Mouse (Mus musculus) cerebellum, adult 9-10 months (tissue): ENCODE measurements around the gene Prkag1.
"Not testable (repeated sequence)": the region's sequence is repeated elsewhere in the genome, so short reads cannot be mapped to it uniquely, and the experiment has no call there.

ENCODE experiments used
- DNase-seq: peaks from one replicate; pipeline ENCODE4 v3.0.0; 2022

The Prkag1 gene

DNA sequence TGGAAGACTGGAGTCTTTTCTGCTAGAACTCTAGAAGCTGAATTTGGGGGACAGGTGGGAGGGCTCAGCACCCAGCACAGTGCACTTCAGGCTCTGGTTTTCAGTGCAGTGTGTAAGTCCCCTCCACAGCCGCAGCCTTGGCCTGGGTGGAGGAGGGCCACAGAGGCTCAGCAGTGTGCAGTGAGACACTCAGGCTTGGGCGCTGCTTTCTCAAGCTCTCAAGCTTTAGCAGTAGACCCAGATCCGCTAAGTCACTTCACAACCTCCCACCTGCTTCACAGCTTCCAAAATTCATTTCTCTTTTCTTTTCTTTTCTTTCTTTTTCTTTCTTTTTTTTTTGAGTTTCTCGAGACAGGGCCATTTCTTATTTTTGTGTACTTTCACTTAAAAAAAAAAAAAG lies 10.4 kb downstream of the Prkag1 start:
- no peak for DNase-seq

DNA sequence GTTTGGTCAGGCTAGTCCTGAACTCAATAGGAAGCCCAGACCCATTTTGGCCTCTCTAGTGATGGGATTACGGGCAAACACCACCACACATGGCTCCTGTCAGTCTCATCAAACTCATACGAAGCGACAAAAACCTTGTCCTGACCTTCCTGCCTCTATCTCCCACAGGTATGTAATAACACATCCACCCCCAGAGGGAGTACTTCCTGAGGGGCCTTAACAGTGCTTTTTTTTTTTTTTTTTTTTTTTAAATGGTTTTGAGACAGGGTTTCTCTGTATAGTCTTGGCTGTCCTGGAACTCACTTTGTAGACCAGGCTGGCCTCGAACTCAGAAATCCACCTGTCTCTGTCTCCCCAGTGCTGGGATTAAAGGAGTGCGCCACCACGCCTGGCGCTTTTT lies 13.2 kb downstream of the Prkag1 start:
- DNase-seq = no peak

DNA sequence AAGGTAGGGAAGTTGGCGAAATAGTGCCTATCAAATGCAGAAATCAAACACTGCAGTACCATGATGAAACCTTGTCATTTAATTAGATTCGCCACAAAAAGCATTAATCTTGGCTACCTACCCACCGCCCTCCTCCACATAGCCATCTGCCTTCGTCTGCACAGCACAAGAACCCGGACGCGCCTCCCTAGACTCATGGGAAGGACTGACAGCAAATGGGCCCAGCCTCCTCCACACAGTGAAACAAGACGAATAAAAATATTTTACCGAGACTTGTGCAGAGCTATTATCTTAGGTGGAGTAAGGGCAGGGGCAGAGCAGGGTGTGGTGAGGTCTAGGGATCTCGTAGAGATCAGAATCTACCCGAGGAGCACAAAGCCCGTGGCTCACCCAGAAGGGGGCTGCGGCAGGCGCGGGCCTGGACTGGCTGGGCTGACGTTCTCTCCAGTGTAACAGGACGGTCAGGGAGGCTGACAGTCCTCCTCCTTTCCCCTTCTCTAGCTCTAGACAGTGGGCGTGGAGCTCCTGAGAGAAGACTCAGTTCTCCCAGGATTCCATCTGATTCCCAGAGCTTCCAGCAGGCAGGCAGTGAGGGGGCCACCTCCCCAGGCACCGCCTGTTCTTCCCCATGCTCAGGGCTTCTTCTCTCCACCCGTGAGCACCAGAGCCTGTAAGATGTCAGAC lies 18.4 kb downstream of the Prkag1 start:
- no peak for DNase-seq

DNA sequence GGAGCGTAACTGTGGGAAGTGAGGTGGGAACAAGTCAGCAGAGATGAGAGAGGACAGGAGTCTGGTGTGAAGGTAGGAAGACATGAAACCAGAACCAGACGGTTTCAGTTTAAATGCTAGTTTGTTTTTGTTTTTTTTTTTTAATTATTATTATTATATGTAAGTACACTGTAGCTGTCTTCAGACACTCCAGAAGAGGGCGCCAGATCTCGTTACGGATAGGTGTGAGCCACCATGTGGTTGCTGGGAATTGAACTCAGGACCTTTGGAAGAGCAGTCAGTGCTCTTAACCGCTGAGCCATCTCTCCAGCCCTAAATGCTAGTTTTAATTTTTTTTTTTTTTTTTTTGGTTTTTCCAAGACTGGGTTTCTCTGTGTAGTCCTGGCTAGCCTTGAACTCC lies 21.1 kb downstream of the Prkag1 start:
- DNase-seq = not testable (repeated sequence)

DNA sequence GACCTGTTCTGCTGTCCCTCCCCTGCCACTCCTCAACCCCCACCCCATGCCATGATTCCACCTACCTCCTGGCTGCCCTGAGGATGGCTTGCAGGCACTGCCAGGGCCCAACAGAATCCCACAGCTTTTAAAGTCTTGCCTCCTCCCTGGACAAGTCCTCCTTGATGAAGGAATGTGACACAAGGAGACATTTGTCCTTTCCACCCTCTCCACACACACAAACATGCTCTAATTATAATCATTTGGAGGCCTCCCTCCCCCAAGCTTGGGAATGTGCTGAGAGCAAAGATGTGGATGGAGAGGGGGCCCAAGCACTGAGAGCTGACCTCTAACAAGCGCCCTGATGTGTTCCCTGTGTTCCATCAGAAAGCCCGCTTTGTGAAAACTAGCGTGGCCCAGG lies 21.9 kb downstream of the Prkag1 start, which contains the start of gene Ddn:
Ddn (minus strand) TSS at position 101 of the 400 bp plus-strand sequence.
- no peak for DNase-seq

DNA sequence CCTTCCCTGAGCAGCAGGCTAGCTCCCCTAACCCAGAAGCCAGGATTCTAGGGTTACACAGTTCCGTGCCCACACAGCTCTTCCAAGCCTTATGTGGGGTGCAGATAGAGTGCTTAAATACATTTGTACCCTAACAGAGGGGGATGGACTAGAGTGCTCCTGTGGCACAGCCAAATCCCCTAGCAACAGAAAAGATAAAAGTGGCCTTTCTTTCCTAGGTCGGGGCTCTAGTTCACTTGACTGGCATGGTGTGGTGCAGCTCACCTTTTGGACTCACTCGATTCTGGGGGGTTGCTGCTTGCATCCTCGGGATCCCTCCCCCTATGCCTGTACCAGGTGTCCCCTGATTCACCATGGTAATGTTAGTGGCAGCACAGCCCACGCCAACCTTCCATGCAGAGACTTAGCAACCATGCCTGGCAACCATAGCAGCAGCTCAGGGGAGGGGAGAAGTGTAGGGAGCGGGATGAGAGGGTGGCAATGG lies 22.6 kb downstream of the Prkag1 start:
- no peak for DNase-seq

DNA sequence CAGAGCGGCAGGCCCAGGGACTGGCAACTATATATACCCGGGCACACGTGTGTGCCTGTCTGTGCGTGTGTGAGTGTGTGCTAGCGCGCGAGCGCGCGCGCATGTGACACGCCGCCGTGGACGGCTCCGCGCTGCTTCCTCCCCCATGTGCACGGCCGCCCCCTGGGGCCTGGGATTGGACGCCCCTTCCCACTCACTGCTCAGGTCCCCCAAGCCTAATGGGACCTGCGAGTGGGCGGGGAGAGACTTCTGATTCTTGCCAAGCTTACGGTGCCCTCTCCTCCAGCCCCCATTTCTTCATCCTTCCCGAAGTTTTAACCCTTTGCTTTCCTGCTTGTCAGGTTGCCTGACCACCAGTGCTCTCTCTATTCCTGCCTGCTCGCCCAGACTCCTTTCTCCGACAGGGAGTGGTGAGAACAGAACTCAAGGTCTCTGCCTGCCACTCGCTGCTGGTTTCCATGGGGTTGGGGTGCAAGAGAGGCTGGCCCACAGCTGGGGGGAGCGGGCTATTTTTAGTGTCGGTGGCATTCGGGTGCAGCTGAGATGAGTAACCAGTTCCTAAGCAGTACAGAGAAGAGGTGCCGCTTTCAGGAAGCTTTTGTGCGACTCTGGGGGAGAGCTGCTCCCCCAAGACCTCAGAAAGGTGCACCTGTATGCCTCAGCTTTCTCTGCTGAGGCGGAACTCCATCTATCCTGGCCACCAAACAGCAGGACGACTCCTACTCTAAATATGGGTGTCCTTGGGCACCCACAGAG lies 23.2 kb downstream of the Prkag1 start:
- no peak for DNase-seq

DNA sequence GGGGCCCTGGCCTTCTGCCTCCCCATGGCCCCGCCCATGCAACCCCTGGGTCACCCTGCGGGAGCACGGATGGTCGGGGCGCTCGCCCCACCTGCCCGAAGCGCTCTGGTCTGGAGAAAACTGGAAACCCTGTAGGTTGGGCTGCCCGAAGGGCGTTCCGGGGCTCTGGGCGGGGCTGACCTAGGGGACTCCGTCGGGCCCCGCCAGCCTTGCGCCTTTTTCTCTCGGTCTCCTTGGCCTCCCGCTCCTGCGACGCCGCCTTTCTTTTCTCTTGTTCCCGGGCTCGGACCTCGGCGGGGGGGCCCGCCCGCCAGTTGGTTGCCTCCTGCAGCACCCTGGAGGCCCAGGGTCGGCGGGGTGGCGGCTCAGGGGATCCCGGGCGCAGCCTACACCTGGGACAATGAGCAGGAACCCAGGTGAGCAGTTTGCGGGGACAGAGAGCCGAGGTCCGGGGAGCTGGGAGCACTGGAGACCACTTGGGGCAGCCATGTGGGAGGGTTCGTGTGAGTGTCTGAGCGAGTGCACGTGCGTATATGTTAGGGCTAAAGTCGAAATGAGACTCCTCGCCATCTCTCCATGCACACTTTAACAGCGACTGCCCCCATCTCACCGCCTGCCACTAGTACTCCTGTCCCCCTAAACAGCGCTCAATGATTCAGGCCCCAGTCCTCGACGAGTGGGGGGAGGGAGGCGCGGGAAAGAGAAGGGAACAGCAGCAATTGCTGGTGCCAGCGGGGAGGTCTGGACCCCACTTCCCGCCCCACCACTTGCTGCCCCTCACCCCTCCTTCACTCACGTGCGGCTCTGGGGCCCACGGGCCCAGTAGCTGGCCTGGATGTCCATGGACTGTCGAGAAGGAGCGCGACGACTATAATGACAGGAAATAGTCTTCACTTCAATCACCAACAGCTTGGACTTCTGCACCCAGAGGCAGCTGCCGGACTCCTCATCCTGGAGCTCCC lies 24.2 kb downstream of the Prkag1 start:
- no peak for DNase-seq

DNA sequence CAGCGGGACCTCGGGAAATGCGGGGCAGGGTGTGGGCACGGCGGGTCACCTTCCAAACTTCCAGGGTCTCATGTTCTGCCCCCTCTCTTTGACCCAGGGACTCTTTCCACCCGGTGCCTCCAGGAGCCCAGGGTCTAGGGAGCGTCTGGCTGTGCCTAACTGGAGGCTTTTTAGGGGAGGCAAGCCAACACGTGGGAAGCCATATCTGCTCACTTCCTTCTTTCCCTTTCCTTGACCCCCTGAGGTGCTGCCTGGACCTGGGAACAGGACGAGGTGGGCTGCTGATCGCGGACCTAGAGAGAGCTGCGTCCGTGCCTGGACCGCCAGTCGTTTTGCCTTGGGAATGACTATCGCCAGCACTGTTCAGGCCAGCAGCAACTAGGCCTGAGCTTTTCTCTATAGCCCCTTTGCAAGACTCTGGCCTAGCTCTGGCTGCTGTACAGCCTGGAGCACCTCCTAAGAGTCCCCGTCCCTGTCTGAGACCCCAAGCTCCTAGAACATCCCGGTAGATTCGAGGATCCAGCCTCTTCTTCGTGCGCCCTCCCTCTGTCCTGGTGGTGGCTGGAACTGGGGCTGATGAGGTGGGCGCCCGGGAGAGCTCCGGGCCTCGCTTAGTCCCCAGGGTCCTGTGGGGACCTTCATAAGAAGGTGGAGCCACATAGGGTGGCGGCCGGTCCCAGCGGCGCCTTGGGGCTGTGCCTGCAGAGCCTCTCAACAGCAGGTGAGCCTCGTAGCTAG lies 25.1 kb downstream of the Prkag1 start:
- DNase-seq = no peak

DNA sequence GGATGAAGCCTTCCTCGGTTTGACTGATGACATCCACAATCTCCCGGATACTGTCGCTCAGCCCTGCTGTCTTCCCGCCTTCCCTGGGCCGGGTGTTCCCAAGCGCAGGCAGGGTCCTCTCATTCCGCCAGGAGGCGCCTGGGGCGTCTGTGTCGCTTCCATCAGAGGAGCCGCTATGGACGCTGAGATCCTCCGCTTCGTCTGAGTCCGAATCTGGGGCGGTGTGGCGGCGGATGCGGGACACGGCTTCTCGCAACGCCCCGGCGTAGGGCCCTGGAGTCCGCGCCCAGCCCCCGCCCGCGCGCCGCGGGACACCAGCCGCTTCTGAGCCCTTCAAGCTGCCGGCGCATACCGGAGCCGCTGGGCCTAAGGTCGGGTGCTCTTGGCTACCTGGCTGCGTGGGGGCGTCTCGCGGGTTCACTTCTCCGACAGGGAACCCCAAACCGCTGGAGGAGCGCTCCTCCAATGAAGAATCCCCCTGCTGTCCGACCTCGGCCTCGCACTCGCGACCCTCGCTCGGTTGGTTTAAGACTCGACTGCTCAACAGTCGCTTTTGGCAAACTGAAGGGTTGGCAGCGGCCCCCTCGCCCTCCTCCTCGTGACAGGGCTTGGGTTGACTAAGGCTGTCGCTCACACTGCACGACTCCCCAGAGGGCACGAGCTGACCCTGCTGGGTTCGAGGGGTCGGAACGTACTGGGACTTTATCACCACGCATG lies 25.8 kb downstream of the Prkag1 start:
- peak; percentile 51 for DNase-seq

DNA sequence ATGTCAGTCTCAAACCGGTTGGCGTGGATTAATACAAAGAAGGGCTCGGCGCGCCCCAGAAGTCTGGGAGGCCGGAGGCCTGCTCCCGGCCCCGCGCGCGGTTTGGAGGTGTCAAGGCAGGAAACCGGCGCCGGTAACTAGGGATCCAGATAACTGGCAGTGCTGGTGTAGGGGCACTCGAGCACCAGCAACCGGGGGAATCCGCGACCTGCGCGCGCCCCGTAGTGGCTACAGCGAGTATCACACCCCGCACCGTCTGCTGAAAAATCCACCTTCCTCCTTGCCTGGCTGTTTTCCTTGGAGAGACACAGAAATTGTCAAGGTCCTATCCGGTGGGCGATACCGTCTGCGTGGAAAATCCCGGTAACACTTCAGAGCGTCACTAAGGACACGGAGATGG lies 27.3 kb downstream of the Prkag1 start:
- DNase-seq = peak; percentile 89

DNA sequence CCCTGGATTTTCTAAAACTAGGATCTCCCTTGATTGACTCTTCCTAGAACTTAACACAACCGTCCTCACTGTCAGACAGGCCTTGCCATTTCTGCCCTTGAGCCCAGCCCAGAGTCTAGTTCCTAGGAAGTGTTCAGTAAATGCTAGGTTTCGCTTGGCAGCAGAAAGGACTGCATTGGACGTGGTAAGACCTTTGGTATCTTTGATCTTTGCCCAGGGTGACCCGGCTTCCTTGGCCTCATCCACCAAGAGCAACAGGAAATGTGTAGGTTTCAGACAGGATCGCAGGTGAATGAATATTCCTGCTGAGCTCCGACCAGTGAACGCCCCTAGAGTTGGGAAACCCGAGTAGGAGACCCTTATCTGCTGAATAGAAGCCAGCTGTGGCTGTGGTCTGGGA lies 28.4 kb downstream of the Prkag1 start:
- no peak for DNase-seq

DNA sequence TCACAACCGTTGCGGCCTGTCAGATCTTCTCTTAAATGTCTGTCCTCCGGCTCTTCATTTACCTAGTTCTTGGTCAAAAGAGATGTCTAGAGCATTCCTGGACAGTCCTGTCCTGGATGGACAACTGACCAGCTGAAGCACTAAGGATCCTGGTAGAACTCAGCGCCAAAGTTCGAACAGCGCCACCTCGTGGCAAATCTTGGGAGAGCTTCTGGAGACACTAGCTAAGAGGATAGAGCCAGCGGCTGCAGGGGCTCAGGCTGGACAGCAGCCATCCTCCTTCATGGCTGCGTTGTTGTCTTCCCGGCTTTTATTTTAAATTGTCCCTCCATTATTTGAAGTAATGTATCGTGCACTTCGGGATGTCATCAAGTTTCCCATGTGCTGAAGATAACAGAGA lies 31.9 kb downstream of the Prkag1 start:
- DNase-seq = peak; percentile 76

DNA sequence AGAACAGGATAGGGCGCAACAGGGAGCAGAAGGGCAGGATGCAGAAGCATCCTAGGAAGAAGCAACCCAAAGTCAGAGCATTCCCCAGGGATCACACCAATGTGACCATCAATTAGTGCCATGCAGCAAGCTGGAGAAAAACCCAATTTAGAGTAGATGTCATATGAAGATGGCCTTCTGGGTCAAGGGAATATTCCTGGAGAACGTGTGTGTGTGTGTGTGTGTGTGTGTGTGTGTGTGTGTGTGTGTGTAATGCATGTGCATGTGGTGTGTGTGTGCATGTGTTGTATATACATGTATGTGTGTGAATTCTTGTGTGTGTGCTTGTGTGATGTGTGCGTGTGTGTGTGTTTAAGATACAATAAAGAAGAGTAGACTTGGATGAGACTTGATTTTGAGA lies 32.4 kb downstream of the Prkag1 start:
- no peak for DNase-seq

DNA sequence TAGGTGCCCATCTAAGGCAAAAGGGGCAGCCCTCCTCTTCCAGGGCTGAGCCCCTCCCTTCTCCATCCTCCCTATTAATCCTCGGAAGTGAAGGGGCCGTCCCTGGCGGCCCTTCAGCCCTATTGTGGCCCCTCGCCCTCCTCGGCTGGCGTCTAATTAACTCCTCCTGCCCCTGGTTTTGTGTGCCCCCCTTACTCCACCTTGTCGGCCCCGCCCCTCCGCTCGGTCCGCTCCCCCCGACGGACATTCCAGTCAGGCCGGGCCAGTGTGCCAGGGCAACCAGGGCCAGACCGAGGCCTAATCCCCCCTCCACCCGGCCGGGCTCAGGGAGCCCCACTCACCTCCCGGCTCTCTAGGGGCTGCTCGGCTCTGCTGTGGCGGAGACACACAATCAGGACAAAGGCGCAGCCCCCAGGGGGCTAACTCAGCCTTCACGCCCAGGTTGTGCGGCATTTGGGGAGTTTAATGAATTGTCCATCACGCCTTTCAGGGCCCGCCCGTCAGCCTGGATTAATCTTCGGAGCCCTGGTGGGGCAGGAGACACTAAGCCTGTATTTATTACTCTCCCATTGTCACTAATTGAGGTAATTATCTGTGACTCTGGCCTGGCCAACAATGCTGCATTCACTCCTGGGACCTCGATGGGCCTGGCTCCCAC lies 33.4 kb downstream of the Prkag1 start:
- DNase-seq = no peak

DNA sequence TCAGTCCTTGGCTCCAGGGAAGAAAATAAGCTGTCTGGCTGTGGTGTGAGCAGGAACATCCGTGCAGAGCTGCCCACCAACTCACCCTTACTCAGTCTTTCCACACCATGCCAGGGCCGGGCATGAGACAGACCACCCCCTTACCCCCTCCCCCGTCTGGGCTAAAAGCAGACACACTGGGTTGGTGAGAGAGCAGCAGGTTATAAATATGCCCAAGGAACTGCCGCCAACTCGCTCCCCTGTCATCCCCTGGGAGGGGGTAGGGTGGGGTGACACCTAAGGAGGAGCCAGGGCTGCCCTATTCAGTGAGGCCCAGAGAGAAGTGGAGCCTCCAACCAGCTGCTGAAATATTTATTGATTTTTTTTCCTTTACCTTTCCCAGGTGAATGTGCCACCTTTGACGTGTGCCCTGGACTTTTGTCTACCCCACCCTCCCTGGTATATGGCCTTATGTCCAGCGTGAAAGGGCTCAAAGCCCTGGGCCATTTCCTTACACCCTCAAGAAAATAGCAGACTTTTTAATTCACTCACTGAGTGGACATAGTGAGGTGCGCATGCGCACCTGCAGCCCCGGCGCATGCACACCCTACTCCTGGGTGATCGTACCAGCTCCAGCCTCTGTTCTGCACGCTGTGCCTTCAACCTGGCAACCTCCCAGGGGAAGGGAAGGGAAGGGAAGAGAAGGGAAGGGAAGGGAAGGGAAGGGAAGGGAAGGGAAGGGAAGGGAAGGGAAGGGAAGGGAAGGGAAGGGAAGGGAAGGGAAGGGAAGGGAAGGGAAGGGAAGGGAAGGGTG lies 34.3 kb downstream of the Prkag1 start:
- no peak for DNase-seq

DNA sequence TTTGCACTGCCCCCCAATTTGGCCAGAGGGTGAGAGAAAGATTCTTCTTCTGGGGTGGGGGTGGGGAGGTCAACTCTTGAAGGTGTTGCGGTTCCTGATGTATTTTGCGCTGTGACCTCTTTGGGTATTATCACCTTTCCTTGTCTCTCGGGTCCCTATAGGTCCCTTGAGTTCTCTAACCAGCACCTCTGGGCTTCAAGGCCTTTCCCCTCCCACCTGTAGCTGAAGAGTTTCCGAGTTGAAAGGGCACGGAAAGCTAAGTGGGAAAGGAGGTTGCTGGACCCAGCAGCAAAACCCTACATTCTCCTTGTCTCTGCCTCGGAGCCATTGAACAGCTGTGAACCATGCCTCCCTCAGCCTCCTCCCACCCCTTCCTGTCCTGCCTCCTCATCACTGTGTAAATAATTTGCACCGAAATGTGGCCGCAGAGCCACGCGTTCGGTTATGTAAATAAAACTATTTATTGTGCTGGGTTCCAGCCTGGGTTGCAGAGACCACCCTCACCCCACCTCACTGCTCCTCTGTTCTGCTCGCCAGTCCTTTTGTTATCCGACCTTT lies 38.1 kb downstream of the Prkag1 start:
- no peak for DNase-seq

DNA sequence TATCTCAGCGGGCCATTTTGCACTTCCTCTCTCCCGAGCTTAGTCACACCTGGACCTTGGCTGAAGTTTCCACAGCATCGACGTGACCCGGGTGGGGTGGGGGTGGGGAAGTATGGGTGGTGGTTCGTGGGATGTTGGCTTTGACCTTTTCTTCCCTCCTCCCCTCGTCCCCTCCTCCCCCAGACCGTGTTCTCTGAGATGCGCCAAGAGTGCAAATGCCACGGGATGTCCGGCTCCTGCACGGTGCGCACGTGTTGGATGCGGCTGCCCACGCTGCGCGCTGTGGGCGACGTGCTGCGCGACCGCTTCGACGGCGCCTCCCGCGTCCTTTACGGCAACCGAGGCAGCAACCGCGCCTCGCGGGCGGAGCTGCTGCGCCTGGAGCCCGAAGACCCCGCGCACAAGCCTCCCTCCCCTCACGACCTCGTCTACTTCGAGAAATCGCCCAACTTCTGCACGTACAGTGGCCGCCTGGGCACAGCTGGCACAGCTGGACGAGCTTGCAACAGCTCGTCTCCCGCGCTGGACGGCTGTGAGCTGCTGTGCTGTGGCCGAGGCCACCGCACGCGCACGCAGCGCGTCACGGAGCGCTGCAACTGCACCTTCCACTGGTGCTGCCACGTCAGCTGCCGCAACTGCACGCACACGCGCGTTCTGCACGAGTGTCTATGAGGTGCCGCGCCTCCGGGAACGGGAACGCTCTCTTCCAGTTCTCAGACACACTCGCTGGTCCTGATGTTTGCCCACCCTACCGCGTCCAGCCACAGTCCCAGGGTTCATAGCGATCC lies 38.9 kb downstream of the Prkag1 start:
- no peak for DNase-seq

DNA sequence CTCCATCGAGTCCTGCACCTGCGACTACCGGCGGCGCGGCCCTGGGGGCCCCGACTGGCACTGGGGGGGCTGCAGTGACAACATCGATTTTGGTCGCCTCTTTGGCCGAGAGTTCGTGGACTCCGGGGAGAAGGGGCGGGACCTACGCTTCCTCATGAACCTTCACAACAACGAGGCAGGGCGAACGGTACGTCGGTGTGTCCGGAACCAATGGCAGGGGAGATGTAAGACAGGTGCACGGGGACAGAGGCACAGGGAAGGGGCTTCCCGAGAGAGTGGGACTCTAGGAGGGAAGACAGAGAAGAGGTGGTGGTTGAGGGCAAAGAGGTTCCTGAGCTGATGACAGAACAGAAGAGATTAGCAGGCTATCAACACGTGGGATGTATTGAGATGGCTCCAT lies 39.5 kb downstream of the Prkag1 start:
- no peak for DNase-seq
